ENCODE assay signal across 8 mouse cellular contexts in the genomic region with DNA sequence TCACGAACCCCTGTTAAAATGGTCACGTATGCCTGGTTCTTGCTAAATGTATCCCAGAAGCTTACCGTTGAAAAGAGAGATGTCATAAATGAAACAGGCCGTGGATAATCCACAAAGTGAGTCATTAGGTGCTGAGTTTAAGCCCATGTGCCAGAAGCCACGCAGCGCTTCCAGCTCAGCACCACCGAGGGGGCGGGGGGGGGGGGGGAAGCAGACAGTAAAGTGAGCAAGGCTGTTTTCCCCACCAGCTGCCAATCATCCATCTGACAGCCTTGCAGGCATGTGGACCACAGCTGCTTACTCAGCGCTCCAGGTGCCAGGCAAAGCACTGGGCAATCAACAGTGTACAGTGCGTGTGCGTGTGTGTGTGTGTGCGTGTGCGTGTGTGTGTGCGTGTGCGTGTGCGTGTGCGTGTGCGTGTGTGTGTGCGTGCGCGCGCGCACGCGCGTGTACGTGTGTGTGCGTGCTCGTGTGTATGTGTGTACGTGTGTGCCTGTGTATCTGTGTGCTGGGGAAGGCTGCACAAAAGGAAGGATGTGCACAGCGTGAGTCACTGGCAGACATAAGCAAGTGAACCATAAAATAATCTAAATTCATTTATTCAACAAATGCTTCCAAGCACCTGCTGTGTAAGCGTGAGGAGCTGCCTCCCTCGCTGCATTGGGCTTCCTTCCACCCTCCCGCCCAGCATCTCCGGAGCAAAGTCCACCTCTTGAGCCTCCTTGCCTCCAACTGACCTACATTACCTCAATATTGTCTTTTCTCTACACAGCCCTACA. TPM values are rescaled to one million over a fixed set of nuclear protein-coding genes. Genes with fewer than 3 reads are reported as not detected.
DNase-seq lines count a peak whose midpoint lies in the region.

No protein-coding gene starts in this region.

- H3K9me3 ChIP-seq in hindbrain, embryonic 10.5 days, result no peaks in the 10 kb centered on the region

- no peaks in the 10 kb centered on the region for H3K36me3 ChIP-seq in hindbrain, embryonic 10.5 days

- peak overlapping the region; percentile 21; the same call in 1 of the 2 replicates for H3K4me3 ChIP-seq in hindbrain, embryonic 10.5 days

- H3K27ac ChIP-seq in hindbrain, embryonic 10.5 days, result no peak overlapping the region

- DNase-seq in layer of hippocampus, adult 9-11 months, result peak; percentile 66
- no peak for DNase-seq in layer of hippocampus, postnatal 14 days (ENCODE audit: low spot score in 2 of 2)
- peak; percentile 33 for DNase-seq in cerebellum, postnatal 25 days
- peak; percentile 27 for DNase-seq in hindbrain, embryonic 10.5 days (ENCODE audit: low spot score)
- peak; percentile 51 for DNase-seq in mesoderm, embryonic 11.5 days (ENCODE audit: low read depth, low spot score)
- no peak for DNase-seq in spleen, postnatal 36 days (ENCODE audit: low spot score in 2 of 2)
- DNase-seq in urinary bladder, postnatal 36 days (ENCODE audit: low spot score in 2 of 2), result no peak
- no peak for DNase-seq in ovary, postnatal 36 days (ENCODE audit: low spot score)

- peaks cover 50% of the 10 kb centered on the region for H3K4me1 ChIP-seq in hindbrain, embryonic 10.5 days (replicated peaks)

- 60% methylated on average over 35 of the region's 35 CpGs for WGBS in hindbrain, embryonic 10.5 days

- H3K27me3 ChIP-seq in hindbrain, embryonic 10.5 days (ENCODE audit: insufficient read depth, poor library complexity, severe bottlenecking), result peaks cover 59% of the 10 kb centered on the region

RNA-seq across cellular contexts. Expression of a gene that starts 31.4 kb away (rescaled TPM):
- total RNA-seq in layer of hippocampus, postnatal 14 days (2021), result 100 to 1,000 TPM; 800 to 850 TPM
- polyA plus RNA-seq in hindbrain, embryonic 10.5 days (2016; fragmentation: Nextera tagmentation; extraction: Ambion mirVana), result 959 and 1,042 TPM in 2 replicates

RNA-seq across cellular contexts. Expression of a gene that starts 38.3 kb away (rescaled TPM):
- total RNA-seq in layer of hippocampus, postnatal 14 days (2021), result 10 to 100 TPM; 26.0 to 30.1 TPM
- 15.6 and 15.9 TPM in 2 replicates for polyA plus RNA-seq in hindbrain, embryonic 10.5 days (2016; fragmentation: Nextera tagmentation; extraction: Ambion mirVana)

Comparison
In these comparisons a context has a peak if more than half of its experiments do, and no peak if none do; other contexts are left out.
1. DNase-seq: peak in layer of hippocampus, adult 9-11 months (single experiment), cerebellum, postnatal 25 days (2 of 2), hindbrain, embryonic 10.5 days (single experiment) and mesoderm, embryonic 11.5 days (single experiment); none in layer of hippocampus, postnatal 14 days (0 of 2), spleen, postnatal 36 days (0 of 2), urinary bladder, postnatal 36 days (0 of 2) and ovary, postnatal 36 days (single experiment).